9 mouse cellular contexts compared by ENCODE assay signal in the genomic region with DNA sequence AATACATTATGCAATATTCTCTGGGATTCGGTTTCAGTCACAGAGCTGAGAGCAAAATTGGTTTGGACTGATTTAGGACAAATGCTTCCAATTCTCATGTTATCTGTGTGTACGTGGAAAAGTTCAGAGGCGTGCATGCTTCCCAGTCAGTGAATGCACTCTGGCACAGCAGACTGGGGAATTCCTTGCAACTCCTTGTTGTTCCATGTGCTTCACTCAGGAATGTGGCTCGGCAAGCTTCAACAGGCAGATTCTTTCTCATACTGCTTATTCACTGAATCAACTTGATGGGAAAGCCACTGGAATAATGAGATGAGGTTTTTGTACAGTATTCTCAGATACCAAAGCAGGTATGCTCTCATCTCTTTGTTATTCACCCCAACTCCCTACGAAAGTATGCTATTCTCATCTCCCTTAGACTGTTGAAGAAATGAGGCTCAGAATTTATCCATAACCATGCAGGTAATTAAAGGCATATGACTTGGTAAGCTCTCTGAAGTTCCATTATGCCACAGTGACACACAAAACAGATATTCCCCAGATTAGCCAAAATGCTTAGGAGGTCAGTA.
DNase-seq lines count a peak whose midpoint lies in the region; ATAC-seq lines count a peak whose summit lies in the region.
"Had no signal": no experiment of that assay in that cellular context is flagged by ENCODE, and none has a peak within 500 bp of the region (broad histone marks: within the 10 kb centered on the region; RNA-seq: fewer than 3 reads in every experiment).

No protein-coding gene starts in this region.

- ATAC-seq in monocyte, adult 5-6 weeks (replicated peaks; ENCODE audit: insufficient number of reproducible peaks, low FRiP score, low TSS enrichment, poor library complexity, severe bottlenecking), result no peak

- DNase-seq in urinary bladder, postnatal 14 days (ENCODE audit: low spot score), result peak; percentile 42
- DNase-seq in urinary bladder, postnatal 25 days (ENCODE audit: low spot score), result no peak
- DNase-seq in gastrocnemius, postnatal 25 days, result peak; percentile 11
- DNase-seq in limb, embryonic 10.5 days (ENCODE audit: low spot score), result no peak
- DNase-seq in layer of hippocampus, postnatal 14 days (ENCODE audit: low spot score in 2 of 2), result no peak
- no peak for DNase-seq in left cerebral cortex, postnatal 36 days (ENCODE audit: low spot score in 2 of 2)
- DNase-seq: cerebellum, postnatal 10 days had no signal

- 63% methylated on average over 5 of the region's 5 CpGs for WGBS in limb, embryonic 10.5 days

- intact Hi-C loops in left cerebral cortex, postnatal 36 days (cut with DNase I), result no loop called here

- no peaks in the 10 kb centered on the region for H3K9me3 ChIP-seq in limb, embryonic 10.5 days (replicated peaks)
- H3K9me3 ChIP-seq: midbrain, embryonic 12.5 days had no signal

- H3K4me3 ChIP-seq in limb, embryonic 10.5 days, result no peak overlapping the region
- H3K4me3 ChIP-seq: midbrain, embryonic 12.5 days had no signal

- no peaks in the 10 kb centered on the region for H3K27me3 ChIP-seq in limb, embryonic 10.5 days (ENCODE audit: low read depth, poor library complexity, severe bottlenecking)
- H3K27me3 ChIP-seq: midbrain, embryonic 12.5 days had no signal

- peaks cover 6% of the 10 kb centered on the region for H3K4me1 ChIP-seq in limb, embryonic 10.5 days
- H3K4me1 ChIP-seq: midbrain, embryonic 12.5 days had no signal

- 0 out of 2 replicates have a peak overlapping the region, but pooled peaks have one; percentile 6 for H3K27ac ChIP-seq in limb, embryonic 10.5 days
- H3K27ac ChIP-seq: midbrain, embryonic 12.5 days had no signal

- no peaks in the 10 kb centered on the region for H3K36me3 ChIP-seq in limb, embryonic 10.5 days
- H3K36me3 ChIP-seq: midbrain, embryonic 12.5 days had no signal

Comparison
In these comparisons a context has a peak if more than half of its experiments do, and no peak if none do; other contexts are left out.
1. DNase-seq: peak in urinary bladder, postnatal 14 days (single experiment) and gastrocnemius, postnatal 25 days (single experiment); none in urinary bladder, postnatal 25 days (single experiment), limb, embryonic 10.5 days (single experiment), layer of hippocampus, postnatal 14 days (0 of 2) and left cerebral cortex, postnatal 36 days (0 of 2).